Mouse (Mus musculus) G1E (cell line): ENCODE data around the gene Epn2. TPM values are rescaled to one million over a fixed set of nuclear protein-coding genes. Genes with fewer than 3 reads are reported as not detected.

Experiments
- ATAC-seq: 2 replicates; pipeline ENCODE4 v1.8.0; 2016; ENCODE audit warnings: mild to moderate bottlenecking; ENCODE audit not compliant: insufficient number of reproducible peaks, poor library complexity, low FRiP score, severe bottlenecking; ENCODE audit errors: extremely low read depth
- DNase-seq: peaks from one replicate; pipeline ENCODE4 v3.0.0; 2012; ENCODE audit warnings: low spot score
- H3K27me3 ChIP-seq: 2 replicates; pipeline ENCODE4 v1.6.1; 2012; ENCODE audit warnings: mild to moderate bottlenecking, low read length, inconsistent platforms; ENCODE audit not compliant: insufficient read depth
- H3K36me3 ChIP-seq: replicated peaks from 2 replicates; pipeline ENCODE3; 2012; ENCODE audit warnings: mild to moderate bottlenecking, inconsistent platforms
- H3K4me1 ChIP-seq: 2 replicates; pipeline ENCODE4 v1.6.1; 2012; ENCODE audit warnings: low read depth, low read length, inconsistent platforms, mixed read lengths; ENCODE audit not compliant: insufficient read depth
- H3K4me3 ChIP-seq: 2 replicates; pipeline ENCODE4 v1.5.1; 2012; ENCODE audit warnings: low read depth, mild to moderate bottlenecking, inconsistent platforms, low read length, moderate library complexity, mixed read lengths
- H3K9me3 ChIP-seq: replicated peaks from 2 replicates; pipeline ENCODE4 v1.6.1; 2012; ENCODE audit warnings: inconsistent platforms
- CTCF ChIP-seq: IDR thresholded peaks from 2 replicates; pipeline ENCODE4 v1.5.1; 2012; ENCODE audit warnings: low read depth, low read length, inconsistent platforms, mixed read lengths
- GATA1 ChIP-seq: IDR thresholded peaks from 2 replicates; pipeline ENCODE4 v1.6.1; 2012; ENCODE audit warnings: borderline replicate concordance, low read length, inconsistent platforms, mixed read lengths
- GATA2 ChIP-seq: IDR thresholded peaks from 2 replicates; pipeline ENCODE4 v1.6.1; 2012; ENCODE audit warnings: low read depth, low read length, inconsistent platforms, borderline replicate concordance
- POLR2AphosphoS5 ChIP-seq: IDR thresholded peaks from 2 replicates; pipeline ENCODE4 v1.6.1; 2012; ENCODE audit warnings: low read depth, low read length, inconsistent platforms; ENCODE audit not compliant: insufficient replicate concordance
- TAL1 ChIP-seq: conservative IDR thresholded peaks from 2 replicates; pipeline ENCODE4 v1.6.1; 2012; ENCODE audit warnings: low read depth, low read length, inconsistent platforms, mixed read lengths
- polyA plus RNA-seq: library from polyadenylated mRNA; stranded (reverse); fragments of >175 nt; gene quantifications from 2 replicates; pipeline ENCODE4 v1.2.3, GENCODE M21; 2012
- total RNA-seq, 2 experiments: library from RNA; stranded (forward) in 1 of 2; stranded (reverse) in 1 of 2; fragments of 200-1000 nt in 1 of 2; fragments of >200 nt in 1 of 2; fragmentation: Nextera tagmentation in 1 of 2; gene quantifications; 2 replicates each; pipeline ENCODE4 v1.2.3; 2014 to 2017

Epn2 gene
- total RNA-seq (2014; fragmentation: Nextera tagmentation) (4.5 and 6.2 TPM in 2 replicates), total RNA-seq (2017) (2.3 and 2.6 TPM in 2 replicates), polyA plus RNA-seq (1.6 and 2.6 TPM in 2 replicates)

DNA sequence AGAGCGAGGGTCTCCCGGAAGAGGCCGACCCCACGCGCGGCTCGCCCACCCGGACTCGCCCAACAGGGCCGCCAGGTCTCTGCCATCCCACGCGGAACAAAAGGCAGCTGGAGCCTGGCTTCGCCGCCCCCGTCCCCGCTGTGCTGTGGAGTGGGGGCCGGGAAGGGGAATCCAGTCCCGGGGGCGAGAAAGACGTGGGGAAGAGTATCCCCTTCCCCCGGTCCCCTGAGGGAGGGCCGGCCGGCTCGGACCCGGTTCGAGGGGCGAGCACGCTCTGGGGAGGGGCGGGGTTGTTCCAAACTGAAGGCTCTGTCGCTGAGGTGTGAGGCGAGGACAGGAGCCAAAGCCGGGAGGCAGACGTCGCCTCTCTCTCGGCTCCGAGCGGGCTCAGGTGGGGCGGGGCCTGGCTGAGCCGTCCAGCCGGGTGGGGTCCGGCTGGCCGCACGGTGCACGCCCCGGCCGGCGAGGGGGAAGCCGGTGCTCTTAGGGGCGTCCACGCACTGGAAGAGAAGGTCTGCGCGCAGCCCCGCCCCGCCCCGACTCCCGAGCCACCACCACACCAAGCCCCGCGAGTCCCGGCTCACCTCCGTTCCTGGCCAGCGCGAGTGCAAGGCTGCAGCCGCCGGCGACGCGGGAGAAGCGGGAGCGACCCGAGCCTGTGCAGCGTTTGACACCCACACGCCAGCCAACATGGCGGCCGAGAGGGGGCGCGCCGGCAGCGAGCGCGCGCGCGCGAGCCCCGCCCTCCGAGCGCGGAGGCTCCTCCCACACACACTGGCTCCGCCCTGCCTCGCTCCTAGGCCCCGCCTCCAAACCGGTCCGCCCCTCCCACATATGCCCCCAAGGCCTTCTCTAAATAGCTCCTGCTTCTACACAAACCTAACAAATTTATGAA lies at the start of gene Epn2:
Gene Epn2, minus strand, starts transcription at position 705 of the 895 bp plus-strand sequence.
- peaks cover 15% of the 10 kb centered on the region for H3K4me1 ChIP-seq
- H3K9me3 ChIP-seq = no peaks in the 10 kb centered on the region
- peaks cover 11% of the 10 kb centered on the region; the same call in 1 of the 2 replicates for H3K27me3 ChIP-seq
- ATAC-seq = peak; percentile 45; the same call in 1 of the 2 replicates
- no peak for TF ChIP-seq TAL1
- no peak for TF ChIP-seq GATA2
- no peak for TF ChIP-seq CTCF
- no peak for TF ChIP-seq GATA1
- TF ChIP-seq POLR2AphosphoS5 = no peak
- peak within 1 kb of the TSS; percentile 79 for H3K4me3 ChIP-seq
- DNase-seq = peak; percentile 84
- no peaks in the 10 kb centered on the region for H3K36me3 ChIP-seq

DNA sequence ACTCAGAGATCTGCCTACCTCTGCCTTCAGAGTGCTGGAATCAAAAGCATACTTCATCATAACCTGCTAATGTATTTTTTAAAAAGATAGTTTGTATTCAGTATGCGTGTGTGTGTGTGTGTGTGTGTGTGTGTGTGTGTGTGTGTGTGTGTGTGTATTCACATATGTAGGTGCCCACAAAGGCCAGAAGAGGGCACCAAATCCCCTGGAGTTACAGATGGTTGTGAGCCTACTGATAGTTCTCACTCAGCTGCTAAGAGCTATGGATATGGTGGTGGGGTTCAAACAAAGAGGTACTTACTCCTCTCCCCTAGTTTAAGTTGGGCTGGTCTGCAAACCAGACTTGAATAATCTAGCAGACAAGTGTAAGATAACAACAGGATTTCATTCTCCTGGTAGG lies 47.0 kb upstream of the Epn2 start:
- TF ChIP-seq TAL1 (no peak), CTCF (no peak), GATA2 (no peak), POLR2AphosphoS5 (no peak), GATA1 (no peak)
- H3K9me3 ChIP-seq = 0 out of 2 replicates have a peak, but pooled peaks cover 3% of the 10 kb centered on the region
- no peaks in the 10 kb centered on the region for H3K4me1 ChIP-seq
- no peak for DNase-seq
- 0 out of 2 replicates have a peak, but pooled peaks cover under 1% of the 10 kb centered on the region for H3K27me3 ChIP-seq
- no peaks in the 10 kb centered on the region for H3K36me3 ChIP-seq
- no peak for ATAC-seq
- H3K4me3 ChIP-seq = no peak overlapping the region

DNA sequence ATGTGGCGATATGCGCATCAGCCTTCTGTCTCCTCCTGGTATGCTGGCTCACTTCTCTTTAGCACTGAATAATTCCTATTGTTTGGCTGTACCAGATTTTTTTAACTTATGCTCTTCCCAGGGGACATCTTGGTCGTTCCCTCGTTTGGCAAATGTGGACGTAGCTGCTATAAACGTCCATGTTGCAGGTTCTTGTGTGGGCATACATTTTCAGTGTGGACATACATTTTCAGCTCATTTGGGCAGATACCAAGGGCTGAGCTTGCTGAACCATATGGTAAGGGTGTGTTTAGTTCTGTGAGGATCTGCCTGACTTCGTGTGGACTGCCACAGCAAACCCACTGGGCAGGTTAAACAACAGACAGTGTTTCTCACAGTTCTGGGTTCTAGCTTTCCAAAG lies 45.6 kb upstream of the Epn2 start:
- ATAC-seq (no peak), DNase-seq (no peak)
- Histone ChIP-seq H3K4me1 (no peaks in the 10 kb centered on the region), H3K27me3 (peaks cover 6% of the 10 kb centered on the region; the same call in 1 of the 2 replicates), H3K36me3 (no peaks in the 10 kb centered on the region), H3K9me3 (0 out of 2 replicates have a peak, but pooled peaks cover 3% of the 10 kb centered on the region), H3K4me3 (no peak overlapping the region)
- TF ChIP-seq GATA2 = no peak
- no peak for TF ChIP-seq CTCF
- no peak for TF ChIP-seq TAL1
- TF ChIP-seq POLR2AphosphoS5 = no peak
- TF ChIP-seq GATA1 = no peak

GRCm38 (mm10) chr11:61620762-61621161 lies 41.3 kb upstream of the Epn2 start:
- no peak overlapping the region for H3K4me3 ChIP-seq
- no peaks in the 10 kb centered on the region for H3K4me1 ChIP-seq
- no peaks in the 10 kb centered on the region for H3K9me3 ChIP-seq
- H3K36me3 ChIP-seq = no peaks in the 10 kb centered on the region
- TF ChIP-seq TAL1 = no peak
- TF ChIP-seq POLR2AphosphoS5 = no peak
- no peak for TF ChIP-seq CTCF
- no peak for TF ChIP-seq GATA1
- TF ChIP-seq GATA2 = no peak
- DNase-seq = no peak
- ATAC-seq = no peak
- H3K27me3 ChIP-seq = peaks cover 28% of the 10 kb centered on the region

DNA sequence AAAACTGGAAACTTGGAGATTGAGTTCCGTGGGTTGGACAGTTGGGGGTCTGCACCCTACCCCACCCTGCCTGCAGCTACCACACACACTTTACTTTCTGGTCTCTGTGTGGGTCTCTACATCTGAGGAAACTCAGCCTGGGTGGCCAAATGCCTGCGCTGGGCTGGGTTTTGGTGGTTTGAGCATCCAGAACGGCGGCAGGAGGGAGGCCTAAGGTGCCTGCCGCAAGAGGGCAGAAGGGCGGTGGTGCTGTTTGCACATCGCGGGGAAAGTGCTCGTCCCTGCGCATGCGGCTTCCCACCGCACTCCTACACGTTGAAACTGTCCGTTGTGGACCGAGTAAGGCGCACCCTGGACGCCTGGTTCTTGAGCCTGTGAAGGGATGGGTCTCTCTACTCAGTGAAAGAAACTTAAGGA lies 40.8 kb upstream of the Epn2 start:
- ATAC-seq = no peak
- Histone ChIP-seq H3K4me3 (no peak overlapping the region), H3K4me1 (no peaks in the 10 kb centered on the region), H3K27me3 (peaks cover 33% of the 10 kb centered on the region), H3K9me3 (no peaks in the 10 kb centered on the region), H3K36me3 (no peaks in the 10 kb centered on the region)
- no peak for TF ChIP-seq POLR2AphosphoS5
- TF ChIP-seq GATA1 = no peak
- TF ChIP-seq GATA2 = no peak
- TF ChIP-seq CTCF = no peak
- TF ChIP-seq TAL1 = no peak
- no peak for DNase-seq

DNA sequence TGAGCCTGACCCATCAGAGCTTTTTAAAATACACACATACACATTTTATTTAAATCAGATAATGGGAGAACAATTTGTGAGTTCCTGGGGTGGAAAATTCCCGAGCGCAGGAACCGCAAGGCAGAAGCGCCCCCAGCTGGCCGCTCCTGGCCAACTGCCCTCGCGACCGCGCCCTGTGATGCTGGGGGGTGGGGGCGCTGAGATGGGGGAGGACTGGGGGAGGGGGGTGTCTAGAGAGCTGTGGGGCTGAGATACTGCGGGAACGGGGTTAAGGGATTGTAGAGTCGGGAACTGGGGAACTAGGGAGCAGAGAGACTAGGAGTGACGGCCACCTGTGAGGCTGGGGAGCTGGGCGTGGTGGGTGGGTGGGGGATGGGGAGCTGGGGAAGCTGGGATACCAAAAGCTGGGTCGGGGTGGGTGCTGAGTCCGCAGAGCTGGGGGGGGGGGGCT lies 40.3 kb upstream of the Epn2 start:
- ATAC-seq (no peak), DNase-seq (peak; percentile 10)
- TF ChIP-seq CTCF = no peak
- TF ChIP-seq TAL1 = no peak
- no peak for TF ChIP-seq POLR2AphosphoS5
- TF ChIP-seq GATA1 = no peak
- no peak for TF ChIP-seq GATA2
- no peaks in the 10 kb centered on the region for H3K4me1 ChIP-seq
- no peaks in the 10 kb centered on the region for H3K36me3 ChIP-seq
- peaks cover 33% of the 10 kb centered on the region for H3K27me3 ChIP-seq
- H3K4me3 ChIP-seq = no peak overlapping the region
- no peaks in the 10 kb centered on the region for H3K9me3 ChIP-seq
